Mouse (Mus musculus): ENCODE results near the gene Impg2. TPM values are rescaled to one million over a fixed set of nuclear protein-coding genes. Genes with fewer than 3 reads are reported as not detected.
A peak's percentile ranks its signal among the peaks of the same experiment; 100 is the strongest.

Gene Impg2
- polyA plus RNA-seq, 1 experiment from 2014 or later: 0.06 TPM

GRCm38 (mm10) chr16:56307575-56307974, 103.5 kb downstream of the Impg2 start:
- H3K27me3 ChIP-seq (ENCODE audit: insufficient read depth, low read length): no peaks in the 10 kb centered on the region
- DNase-seq: no peak
- no peak overlapping the region for H3K9ac ChIP-seq (replicated peaks)
- no peak overlapping the region for H3K27ac ChIP-seq (ENCODE audit: low read depth)
- TF ChIP-seq CTCF (IDR thresholded peaks at IDR 0.05; ENCODE audit: low read depth) (no peak), EP300 (IDR thresholded peaks at IDR 0.05; ENCODE audit: low read depth) (no peak)
- H3K9me3 ChIP-seq (ENCODE audit: low read length): no peaks in the 10 kb centered on the region
- 82% methylated on average over 4 of the region's 4 CpGs for WGBS (ENCODE audit: insufficient replicate concordance)
- H3K4me2 ChIP-seq (ENCODE audit: low read depth, low read length): no peak overlapping the region
- no peaks in the 10 kb centered on the region for H3K36me3 ChIP-seq (replicated peaks; ENCODE audit: insufficient read depth, low read length)
- no peak for ATAC-seq
- H3K4me1 ChIP-seq (ENCODE audit: insufficient read depth): no peaks in the 10 kb centered on the region
- H3K4me3 ChIP-seq (ENCODE audit: low read depth, low read length): no peak overlapping the region

- no peaks in the 10 kb centered on the region for H3K4me1 ChIP-seq (ENCODE audit: insufficient read depth)
- H3K27ac ChIP-seq (ENCODE audit: low read depth): no peak overlapping the region
- TF ChIP-seq EP300 (IDR thresholded peaks at IDR 0.05; ENCODE audit: low read depth) (no peak), CTCF (IDR thresholded peaks at IDR 0.05; ENCODE audit: low read depth) (peak; percentile 26; the same call in 1 of the 2 replicates)
- no peak overlapping the region for H3K9ac ChIP-seq (replicated peaks)
- ATAC-seq (no peak), DNase-seq (no peak)
- H3K4me3 ChIP-seq (ENCODE audit: low read depth, low read length): no peak overlapping the region
- H3K36me3 ChIP-seq (replicated peaks; ENCODE audit: insufficient read depth, low read length): no peaks in the 10 kb centered on the region
- no peaks in the 10 kb centered on the region for H3K9me3 ChIP-seq (ENCODE audit: low read length)
- no peaks in the 10 kb centered on the region for H3K27me3 ChIP-seq (ENCODE audit: insufficient read depth, low read length)
- H3K4me2 ChIP-seq (ENCODE audit: low read depth, low read length): no peak overlapping the region
Observed at GRCm38 (mm10) chr16:56311291-56311690, 107.2 kb downstream of the Impg2 start.

Other genes with a start within 250 kb of the Impg2 start
- 446 and 482 TPM in 2 replicates for gene Rpl24, start 238.0 kb upstream of the Impg2 start, polyA plus RNA-seq (2015; fragmentation: Nextera tagmentation; extraction: Ambion mirVana)
- gene Zbtb11, start 230.4 kb upstream of the Impg2 start, polyA plus RNA-seq (2015; fragmentation: Nextera tagmentation; extraction: Ambion mirVana): 5.3 and 6.0 TPM in 2 replicates
- gene Pcnp, start 174.6 kb upstream of the Impg2 start, polyA plus RNA-seq (2015; fragmentation: Nextera tagmentation; extraction: Ambion mirVana): 61.8 and 64.2 TPM in 2 replicates
- 15.2 and 15.7 TPM in 2 replicates for gene Trmt10c, start 166.5 kb upstream of the Impg2 start, polyA plus RNA-seq (2015; fragmentation: Nextera tagmentation; extraction: Ambion mirVana)
- gene Senp7, start 156.0 kb upstream of the Impg2 start, polyA plus RNA-seq (2015; fragmentation: Nextera tagmentation; extraction: Ambion mirVana): 7.4 and 10.6 TPM in 2 replicates

Data from liver, postnatal 0 days (tissue).